Mouse (Mus musculus): ENCODE measurements around the gene Eea1. TPM values are rescaled to one million over a fixed set of nuclear protein-coding genes. Genes with fewer than 3 reads are reported as not detected.

Gene Eea1
- polyA plus RNA-seq, 1 experiment: 1.5 TPM

GRCm38 (mm10) chr10:95949410-95949809, 9.0 kb downstream of the Eea1 start:
- no peak overlapping the region for H3K4me3 ChIP-seq (ENCODE audit: control insufficient read depth, insufficient read depth, low read length)
- DNase-seq: no peak
- H3K27ac ChIP-seq (ENCODE audit: control insufficient read depth, insufficient read depth, low read length): no peak overlapping the region
- TF ChIP-seq CTCF (IDR thresholded peaks at IDR 0.05; ENCODE audit: borderline replicate concordance, control insufficient read depth, extremely low read depth, insufficient read depth, low read length, poor library complexity): no peak
- TF ChIP-seq POLR2A (IDR thresholded peaks at IDR 0.05; ENCODE audit: control insufficient read depth, extremely low read depth, insufficient read depth, low read length, poor library complexity): no peak
- no peaks in the 10 kb centered on the region for H3K4me1 ChIP-seq (replicated peaks; ENCODE audit: control insufficient read depth, insufficient read depth, low read length)
- H3K36me3 ChIP-seq (ENCODE audit: control insufficient read depth, insufficient read depth, low read length): no peaks in the 10 kb centered on the region
- no peaks in the 10 kb centered on the region for H3K27me3 ChIP-seq (ENCODE audit: control insufficient read depth, insufficient read depth, low read length)
- 95% methylated on average over 3 of the region's 3 CpGs for WGBS

GRCm38 (mm10) chr10:95950194-95950593, 9.7 kb downstream of the Eea1 start:
- Histone ChIP-seq H3K4me1 (replicated peaks; ENCODE audit: control insufficient read depth, insufficient read depth, low read length) (no peaks in the 10 kb centered on the region), H3K4me3 (ENCODE audit: control insufficient read depth, insufficient read depth, low read length) (no peak overlapping the region), H3K36me3 (ENCODE audit: control insufficient read depth, insufficient read depth, low read length) (no peaks in the 10 kb centered on the region), H3K27me3 (ENCODE audit: control insufficient read depth, insufficient read depth, low read length) (no peaks in the 10 kb centered on the region), H3K27ac (ENCODE audit: control insufficient read depth, insufficient read depth, low read length) (no peak overlapping the region)
- WGBS: 98% methylated on average over 5 of the region's 5 CpGs
- DNase-seq: no peak
- TF ChIP-seq CTCF (IDR thresholded peaks at IDR 0.05; ENCODE audit: borderline replicate concordance, control insufficient read depth, extremely low read depth, insufficient read depth, low read length, poor library complexity) (no peak), POLR2A (IDR thresholded peaks at IDR 0.05; ENCODE audit: control insufficient read depth, extremely low read depth, insufficient read depth, low read length, poor library complexity) (no peak)

DNA sequence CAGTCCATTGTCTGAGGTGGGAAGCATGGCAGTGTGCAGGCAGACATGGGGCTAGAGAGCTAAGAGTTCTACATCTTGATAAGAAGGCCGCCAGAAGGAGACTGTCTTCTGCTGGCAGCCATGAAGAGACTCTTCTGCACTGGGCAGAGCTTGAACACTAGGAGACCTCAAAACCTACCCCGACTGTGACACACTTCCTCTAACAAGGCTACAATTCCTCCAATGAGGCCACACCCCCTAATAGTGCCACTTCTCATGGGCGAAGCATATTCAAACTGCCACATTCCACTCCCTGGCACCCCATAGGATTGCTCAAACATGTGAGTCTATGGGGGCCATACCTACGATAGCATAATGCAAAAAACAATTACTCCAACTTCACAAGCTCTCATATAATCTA, 10.3 kb downstream of the Eea1 start:
- no peaks in the 10 kb centered on the region for H3K4me1 ChIP-seq (replicated peaks; ENCODE audit: control insufficient read depth, insufficient read depth, low read length)
- H3K36me3 ChIP-seq (ENCODE audit: control insufficient read depth, insufficient read depth, low read length): no peaks in the 10 kb centered on the region
- no peak overlapping the region for H3K27ac ChIP-seq (ENCODE audit: control insufficient read depth, insufficient read depth, low read length)
- no peaks in the 10 kb centered on the region for H3K27me3 ChIP-seq (ENCODE audit: control insufficient read depth, insufficient read depth, low read length)
- H3K4me3 ChIP-seq (ENCODE audit: control insufficient read depth, insufficient read depth, low read length): no peak overlapping the region
- TF ChIP-seq POLR2A (IDR thresholded peaks at IDR 0.05; ENCODE audit: control insufficient read depth, extremely low read depth, insufficient read depth, low read length, poor library complexity) (no peak), CTCF (IDR thresholded peaks at IDR 0.05; ENCODE audit: borderline replicate concordance, control insufficient read depth, extremely low read depth, insufficient read depth, low read length, poor library complexity) (no peak)
- DNase-seq: no peak
- 94% methylated on average over 4 of the region's 4 CpGs for WGBS

GRCm38 (mm10) chr10:95951346-95951745, 10.9 kb downstream of the Eea1 start:
- Histone ChIP-seq H3K36me3 (ENCODE audit: control insufficient read depth, insufficient read depth, low read length) (no peaks in the 10 kb centered on the region), H3K4me3 (ENCODE audit: control insufficient read depth, insufficient read depth, low read length) (no peak overlapping the region), H3K27ac (ENCODE audit: control insufficient read depth, insufficient read depth, low read length) (no peak overlapping the region), H3K27me3 (ENCODE audit: control insufficient read depth, insufficient read depth, low read length) (no peaks in the 10 kb centered on the region), H3K4me1 (replicated peaks; ENCODE audit: control insufficient read depth, insufficient read depth, low read length) (no peaks in the 10 kb centered on the region)
- no peak for DNase-seq
- no peak for TF ChIP-seq CTCF (IDR thresholded peaks at IDR 0.05; ENCODE audit: borderline replicate concordance, control insufficient read depth, extremely low read depth, insufficient read depth, low read length, poor library complexity)
- WGBS: 91% methylated on average over 2 of the region's 2 CpGs

- no peak overlapping the region for H3K27ac ChIP-seq (ENCODE audit: control insufficient read depth, insufficient read depth, low read length)
- 97% methylated on average over 2 of the region's 2 CpGs for WGBS
- H3K4me3 ChIP-seq (ENCODE audit: control insufficient read depth, insufficient read depth, low read length): no peak overlapping the region
- no peaks in the 10 kb centered on the region for H3K27me3 ChIP-seq (ENCODE audit: control insufficient read depth, insufficient read depth, low read length)
- no peaks in the 10 kb centered on the region for H3K36me3 ChIP-seq (ENCODE audit: control insufficient read depth, insufficient read depth, low read length)
- no peak for DNase-seq
- TF ChIP-seq POLR2A (IDR thresholded peaks at IDR 0.05; ENCODE audit: control insufficient read depth, extremely low read depth, insufficient read depth, low read length, poor library complexity): no peak
- no peak for TF ChIP-seq CTCF (IDR thresholded peaks at IDR 0.05; ENCODE audit: borderline replicate concordance, control insufficient read depth, extremely low read depth, insufficient read depth, low read length, poor library complexity)
- H3K4me1 ChIP-seq (replicated peaks; ENCODE audit: control insufficient read depth, insufficient read depth, low read length): no peaks in the 10 kb centered on the region
These were observed 16.2 kb downstream of the Eea1 start for GRCm38 (mm10) chr10:95956629-95957028.

DNA sequence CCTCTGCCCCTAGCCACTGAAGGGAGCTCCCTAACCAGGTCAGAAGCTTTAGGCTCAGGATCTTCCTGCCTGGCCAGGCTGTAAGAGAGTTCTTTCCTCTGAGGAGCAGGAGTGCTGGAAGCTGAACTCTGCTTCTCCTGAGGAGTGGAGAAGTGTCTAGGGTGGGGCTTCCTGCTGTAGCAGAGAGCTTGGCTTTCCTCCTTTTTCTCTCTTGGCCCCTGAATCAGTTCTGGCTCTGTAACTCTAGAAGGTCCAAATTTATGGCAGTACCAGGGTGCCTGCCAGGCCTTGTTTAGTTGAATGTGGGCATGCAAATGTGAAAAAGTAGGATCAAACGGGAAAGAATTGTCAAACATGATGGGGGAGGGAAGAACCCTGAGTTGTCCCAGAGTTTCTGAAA, 17.1 kb downstream of the Eea1 start:
- Histone ChIP-seq H3K27ac (ENCODE audit: control insufficient read depth, insufficient read depth, low read length) (no peak overlapping the region), H3K36me3 (ENCODE audit: control insufficient read depth, insufficient read depth, low read length) (no peaks in the 10 kb centered on the region), H3K27me3 (ENCODE audit: control insufficient read depth, insufficient read depth, low read length) (no peaks in the 10 kb centered on the region), H3K4me1 (replicated peaks; ENCODE audit: control insufficient read depth, insufficient read depth, low read length) (no peaks in the 10 kb centered on the region), H3K4me3 (ENCODE audit: control insufficient read depth, insufficient read depth, low read length) (no peak overlapping the region)
- no peak for TF ChIP-seq POLR2A (IDR thresholded peaks at IDR 0.05; ENCODE audit: control insufficient read depth, extremely low read depth, insufficient read depth, low read length, poor library complexity)
- no peak for TF ChIP-seq CTCF (IDR thresholded peaks at IDR 0.05; ENCODE audit: borderline replicate concordance, control insufficient read depth, extremely low read depth, insufficient read depth, low read length, poor library complexity)
- 93% methylated on average over 1 of the region's 1 CpGs for WGBS
- DNase-seq: no peak

- Histone ChIP-seq H3K27ac (ENCODE audit: control insufficient read depth, insufficient read depth, low read length) (no peak overlapping the region), H3K27me3 (ENCODE audit: control insufficient read depth, insufficient read depth, low read length) (no peaks in the 10 kb centered on the region), H3K36me3 (ENCODE audit: control insufficient read depth, insufficient read depth, low read length) (no peaks in the 10 kb centered on the region), H3K4me3 (ENCODE audit: control insufficient read depth, insufficient read depth, low read length) (no peak overlapping the region), H3K4me1 (replicated peaks; ENCODE audit: control insufficient read depth, insufficient read depth, low read length) (no peaks in the 10 kb centered on the region)
- TF ChIP-seq POLR2A (IDR thresholded peaks at IDR 0.05; ENCODE audit: control insufficient read depth, extremely low read depth, insufficient read depth, low read length, poor library complexity): no peak
- TF ChIP-seq CTCF (IDR thresholded peaks at IDR 0.05; ENCODE audit: borderline replicate concordance, control insufficient read depth, extremely low read depth, insufficient read depth, low read length, poor library complexity): no peak
- 93% methylated on average over 1 of the region's 1 CpGs for WGBS
- DNase-seq: no peak
These were observed 24.2 kb downstream of the Eea1 start for GRCm38 (mm10) chr10:95964679-95965078.
